Mouse (Mus musculus): ENCODE measurements around the gene Sap30bp.

DNA sequence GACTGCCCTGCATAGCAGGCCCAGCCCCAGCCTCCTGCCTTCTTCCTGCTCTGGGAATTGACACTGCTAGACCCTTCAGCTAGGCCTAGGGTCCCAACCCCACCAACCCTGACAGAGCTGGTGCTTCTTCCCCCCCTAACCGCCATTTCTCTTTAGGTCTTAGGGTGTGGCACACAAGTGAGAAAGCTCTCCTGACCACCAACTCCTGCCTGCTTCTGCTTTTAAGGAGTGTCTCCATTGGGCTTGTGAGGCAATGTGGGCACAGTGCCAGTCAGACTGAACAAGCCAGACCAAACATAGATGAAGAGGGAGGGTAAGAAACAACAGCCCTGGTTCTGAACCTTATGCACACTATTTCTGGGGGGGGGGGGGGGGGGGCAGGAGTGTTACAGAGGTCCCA is 30.3 kb upstream of the Sap30bp start:
- TF ChIP-seq POLR2A (IDR thresholded peaks at IDR 0.05; ENCODE audit: control insufficient read depth in 1 of 2, insufficient read depth in 1 of 2, low read depth in 1 of 2, low read length in 2 of 2, poor library complexity in 1 of 2) (peak in 1 of 2 experiments; percentile 64; a peak in 1 of 4 replicates), POLR2AphosphoS5 (IDR thresholded peaks at IDR 0.05; ENCODE audit: borderline replicate concordance, low read depth, low read length) (no peak), MEF2A (IDR thresholded peaks at IDR 0.05; ENCODE audit: extremely low read depth, insufficient replicate concordance, low read depth, low read length, poor library complexity, severe bottlenecking) (no peak), E2F4 (IDR thresholded peaks at IDR 0.05; ENCODE audit: borderline replicate concordance, low read depth, low read length) (no peak), USF2 (IDR thresholded peaks at IDR 0.05; ENCODE audit: borderline replicate concordance in 1 of 2, insufficient read depth in 1 of 2, low read depth in 1 of 2, low read length in 2 of 2) (no peak), CTCF (IDR thresholded peaks at IDR 0.05 in 2 of 3, conservative IDR thresholded peaks at IDR 0.05 in 1 of 3; ENCODE audit: control insufficient read depth in 1 of 3, insufficient read depth in 1 of 3, low read depth in 2 of 3, low read length in 3 of 3, poor library complexity in 1 of 3, severe bottlenecking in 1 of 3) (no peak), GABPA (IDR thresholded peaks at IDR 0.05; ENCODE audit: low read depth, low read length) (no peak), CHD2 (IDR thresholded peaks at IDR 0.05; ENCODE audit: low read length) (no peak), ETS1 (IDR thresholded peaks at IDR 0.05; ENCODE audit: low read depth, low read length) (peak; percentile 83), POLR2AphosphoS2 (IDR thresholded peaks at IDR 0.05; ENCODE audit: low read length) (no peak)

All from MEL (cell line).